Mouse (Mus musculus): ENCODE measurements around the gene Trpm3.

DNA sequence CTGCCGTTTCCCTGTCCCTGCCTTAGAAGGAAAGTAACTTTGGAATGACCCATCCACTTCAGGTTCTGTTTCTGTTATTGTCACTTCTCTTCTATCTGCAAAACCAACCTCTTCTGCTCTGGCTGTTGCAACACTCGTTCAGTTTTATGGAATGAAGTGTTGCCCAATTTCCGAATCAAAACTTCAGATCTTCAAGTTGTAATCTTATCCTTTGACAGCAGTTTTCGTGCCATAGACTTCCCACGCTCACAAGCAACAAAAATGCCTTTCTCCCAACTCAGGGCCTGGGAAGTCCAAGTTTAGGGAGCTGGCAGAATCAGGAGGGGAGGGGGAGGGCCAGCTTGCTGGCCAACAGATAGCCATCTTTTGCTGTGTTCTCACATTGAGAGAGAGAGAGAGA is 889.4 kb downstream of the Trpm3 start:
- TF ChIP-seq CTCF (IDR thresholded peaks at IDR 0.05; ENCODE audit: low read depth, low read length) (no peak), TAL1 (conservative IDR thresholded peaks at IDR 0.05; ENCODE audit: low read depth, low read length) (no peak), GATA1 (IDR thresholded peaks at IDR 0.05; ENCODE audit: borderline replicate concordance, low read length) (no peak), POLR2AphosphoS5 (IDR thresholded peaks at IDR 0.05; ENCODE audit: insufficient replicate concordance, low read depth, low read length) (no peak), GATA2 (IDR thresholded peaks at IDR 0.05; ENCODE audit: borderline replicate concordance, low read depth, low read length) (no peak)
